Mouse (Mus musculus): ENCODE results near the gene Nt5dc2. TPM values are rescaled to one million over a fixed set of nuclear protein-coding genes. Genes with fewer than 3 reads are reported as not detected.

The Nt5dc2 gene
- polyA plus RNA-seq, 1 experiment: 22.9 TPM

DNA sequence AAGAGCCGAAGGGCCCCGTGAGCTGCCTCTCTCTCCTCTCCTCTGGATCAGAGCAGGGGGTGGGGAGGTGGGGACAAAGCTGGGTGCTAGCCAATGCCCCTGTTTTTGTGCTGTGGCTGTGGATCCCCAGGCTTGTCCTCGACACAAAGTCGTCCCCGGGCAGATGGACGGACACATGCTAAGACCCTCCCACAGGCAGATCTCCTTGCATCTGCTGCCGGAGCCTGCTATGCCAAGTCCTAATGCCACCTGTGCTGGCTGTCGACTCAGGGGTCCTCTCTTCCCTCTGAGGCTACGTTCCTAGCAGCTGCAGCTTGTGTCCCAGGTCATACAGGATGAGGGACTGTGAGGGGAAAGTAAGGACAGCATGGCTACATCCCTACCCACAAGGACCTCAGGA is 36.0 kb downstream of the Nt5dc2 start:
- peak overlapping the region; percentile 5 for H3K4me3 ChIP-seq (replicated peaks; ENCODE audit: control insufficient read depth, low read depth, low read length)

DNA sequence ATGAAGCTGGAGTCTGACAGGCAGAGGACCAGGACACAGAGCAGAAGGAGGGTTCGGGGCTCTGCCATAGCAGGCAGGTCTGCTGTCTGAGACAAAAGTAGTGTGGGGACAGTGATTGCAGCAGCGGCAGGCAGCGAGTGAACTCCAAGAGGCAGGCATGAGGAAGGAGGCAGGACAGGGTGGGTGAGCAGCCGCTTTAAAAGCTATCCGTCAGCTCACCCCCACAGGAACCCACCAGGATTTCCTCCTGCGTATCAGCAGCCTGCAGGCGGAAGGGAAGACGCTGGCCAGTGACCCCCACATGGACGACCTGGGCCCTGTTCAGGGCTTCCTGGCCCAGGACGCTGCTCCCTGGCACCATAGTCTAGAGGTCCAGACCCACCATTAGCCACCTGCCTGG is 37.6 kb downstream of the Nt5dc2 start, which contains the start of gene Stab1:
Stab1 (minus strand) TSS at position 217 of the 400 bp plus-strand sequence.
- 3% methylated on average over 10 of the region's 10 CpGs for WGBS
- H3K4me3 ChIP-seq (replicated peaks; ENCODE audit: control insufficient read depth, low read depth, low read length): peak within 1 kb of the TSS; percentile 13
- no peak for TF ChIP-seq POLR2A (IDR thresholded peaks at IDR 0.05; ENCODE audit: borderline replicate concordance, control insufficient read depth, low read depth, low read length)
- TF ChIP-seq CTCF (IDR thresholded peaks at IDR 0.05; ENCODE audit: control insufficient read depth, insufficient read depth, low read length): no peak
- H3K27ac ChIP-seq (ENCODE audit: control insufficient read depth, insufficient read depth, low read depth, low read length, poor library complexity): no peak within 1 kb of the TSS; the same call in 1 of the 2 replicates
- H3K4me1 ChIP-seq (ENCODE audit: control insufficient read depth, insufficient read depth, low read length): peaks cover 5% of the 10 kb centered on the region

More for the DNA sequence above, 36.0 kb downstream of the Nt5dc2 start:
- H3K4me1 ChIP-seq (ENCODE audit: control insufficient read depth, insufficient read depth, low read length): peaks cover 5% of the 10 kb centered on the region
- 38% methylated on average over 9 of the region's 9 CpGs for WGBS
- no peak for TF ChIP-seq CTCF (IDR thresholded peaks at IDR 0.05; ENCODE audit: control insufficient read depth, insufficient read depth, low read length)
- no peak for TF ChIP-seq POLR2A (IDR thresholded peaks at IDR 0.05; ENCODE audit: borderline replicate concordance, control insufficient read depth, low read depth, low read length)
- H3K27ac ChIP-seq (ENCODE audit: control insufficient read depth, insufficient read depth, low read depth, low read length, poor library complexity): peak overlapping the region; percentile 90

DNA sequence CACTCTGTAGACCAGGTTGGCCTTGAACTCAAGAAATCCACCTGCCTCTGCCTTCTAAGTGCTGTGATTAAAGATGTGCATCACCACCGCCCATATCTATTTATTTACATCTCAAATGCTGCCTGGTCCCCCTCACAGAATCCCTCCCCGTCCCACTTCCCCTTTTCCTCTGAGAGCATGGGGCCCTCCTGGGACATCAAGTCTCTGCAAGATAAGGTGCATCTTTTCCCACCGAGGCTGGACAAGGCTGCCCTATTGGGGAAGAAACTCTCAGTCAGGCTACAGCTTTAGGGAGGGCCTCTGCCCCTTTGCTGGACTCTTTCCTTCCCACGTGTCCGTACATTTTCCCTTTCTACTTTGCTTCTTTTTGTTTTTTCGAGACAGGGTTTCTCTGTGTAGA is 38.7 kb downstream of the Nt5dc2 start:
- WGBS: 19% methylated on average over 6 of the region's 6 CpGs

DNA sequence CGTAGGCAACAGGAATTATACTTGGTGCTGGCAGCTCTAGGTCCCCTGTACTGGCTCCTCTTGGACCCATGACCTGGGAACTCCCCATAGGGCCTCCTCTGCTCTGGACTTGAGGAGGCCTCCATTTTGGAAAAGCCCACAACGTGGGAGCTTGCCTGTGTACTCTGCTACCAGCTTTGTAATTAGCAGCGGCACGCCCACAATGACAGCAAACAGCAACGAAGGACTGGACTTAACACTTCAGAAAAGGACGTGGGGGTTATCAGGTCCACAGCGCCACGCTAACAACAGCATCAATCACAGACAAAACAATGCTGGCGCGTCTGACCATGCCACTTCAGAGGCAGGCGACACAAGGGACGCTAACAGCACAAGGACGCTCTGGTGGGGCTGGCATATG is 40.1 kb downstream of the Nt5dc2 start:
- peaks cover 5% of the 10 kb centered on the region for H3K4me1 ChIP-seq (ENCODE audit: control insufficient read depth, insufficient read depth, low read length)

More for the DNA sequence above, 38.7 kb downstream of the Nt5dc2 start:
- no peak overlapping the region for H3K27ac ChIP-seq (ENCODE audit: control insufficient read depth, insufficient read depth, low read depth, low read length, poor library complexity)
- H3K4me1 ChIP-seq (ENCODE audit: control insufficient read depth, insufficient read depth, low read length): peaks cover 5% of the 10 kb centered on the region
- no peak overlapping the region for H3K4me3 ChIP-seq (replicated peaks; ENCODE audit: control insufficient read depth, low read depth, low read length)
- no peak for TF ChIP-seq POLR2A (IDR thresholded peaks at IDR 0.05; ENCODE audit: borderline replicate concordance, control insufficient read depth, low read depth, low read length)
- no peak for TF ChIP-seq CTCF (IDR thresholded peaks at IDR 0.05; ENCODE audit: control insufficient read depth, insufficient read depth, low read length)

DNA sequence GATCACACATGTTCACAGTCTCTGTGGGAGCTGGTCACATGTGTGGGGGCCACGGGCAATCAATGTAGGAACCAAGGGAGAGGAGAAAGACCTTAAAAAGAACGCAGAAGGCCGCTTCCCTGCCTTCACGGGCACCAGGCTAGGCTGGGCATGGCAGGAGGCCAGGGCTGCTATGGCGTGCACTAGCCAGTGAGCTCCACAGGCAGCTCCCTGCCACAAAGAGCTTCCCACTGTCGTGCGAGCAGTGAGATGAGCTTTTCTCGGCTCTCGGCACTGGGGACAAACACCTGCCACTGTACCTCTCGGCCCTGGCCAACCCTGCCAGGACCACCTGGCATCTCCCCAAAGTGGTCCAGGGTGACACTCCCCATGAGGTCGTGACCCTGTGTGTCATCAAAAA is 40.5 kb downstream of the Nt5dc2 start:
- WGBS: 81% methylated on average over 11 of the region's 11 CpGs
- TF ChIP-seq POLR2A (IDR thresholded peaks at IDR 0.05; ENCODE audit: borderline replicate concordance, control insufficient read depth, low read depth, low read length): no peak
- TF ChIP-seq CTCF (IDR thresholded peaks at IDR 0.05; ENCODE audit: control insufficient read depth, insufficient read depth, low read length): no peak
- no peak overlapping the region for H3K27ac ChIP-seq (ENCODE audit: control insufficient read depth, insufficient read depth, low read depth, low read length, poor library complexity)
- no peak overlapping the region for H3K4me3 ChIP-seq (replicated peaks; ENCODE audit: control insufficient read depth, low read depth, low read length)
- H3K4me1 ChIP-seq (ENCODE audit: control insufficient read depth, insufficient read depth, low read length): peaks cover 3% of the 10 kb centered on the region

More for the DNA sequence above, 40.1 kb downstream of the Nt5dc2 start:
- 89% methylated on average over 13 of the region's 13 CpGs for WGBS
- H3K27ac ChIP-seq (ENCODE audit: control insufficient read depth, insufficient read depth, low read depth, low read length, poor library complexity): no peak overlapping the region
- no peak overlapping the region for H3K4me3 ChIP-seq (replicated peaks; ENCODE audit: control insufficient read depth, low read depth, low read length)
- TF ChIP-seq CTCF (IDR thresholded peaks at IDR 0.05; ENCODE audit: control insufficient read depth, insufficient read depth, low read length) (no peak), POLR2A (IDR thresholded peaks at IDR 0.05; ENCODE audit: borderline replicate concordance, control insufficient read depth, low read depth, low read length) (no peak)

DNA sequence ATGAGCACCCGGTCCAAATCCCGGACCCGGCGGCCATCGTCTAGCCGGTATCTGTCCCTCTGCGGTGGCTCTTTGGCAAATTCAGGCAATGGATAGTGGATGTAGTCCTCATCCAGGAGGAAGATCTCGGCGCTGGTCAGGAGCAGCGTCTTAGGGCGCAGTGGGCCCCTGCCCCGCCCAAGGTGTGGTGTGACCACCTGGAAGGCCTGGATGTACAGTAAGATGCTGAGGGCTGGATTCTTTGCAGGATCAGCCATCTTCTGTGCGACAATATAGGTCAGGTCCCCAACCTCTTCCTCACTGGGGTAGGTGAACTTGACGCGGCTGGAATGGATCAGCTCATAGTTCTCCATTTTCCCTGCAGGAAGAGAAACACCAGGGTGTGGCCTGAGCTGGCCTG is 41.0 kb downstream of the Nt5dc2 start:
- Histone ChIP-seq H3K27ac (ENCODE audit: control insufficient read depth, insufficient read depth, low read depth, low read length, poor library complexity) (no peak overlapping the region), H3K4me3 (replicated peaks; ENCODE audit: control insufficient read depth, low read depth, low read length) (no peak overlapping the region), H3K4me1 (ENCODE audit: control insufficient read depth, insufficient read depth, low read length) (peaks cover 2% of the 10 kb centered on the region)
- TF ChIP-seq POLR2A (IDR thresholded peaks at IDR 0.05; ENCODE audit: borderline replicate concordance, control insufficient read depth, low read depth, low read length) (no peak), CTCF (IDR thresholded peaks at IDR 0.05; ENCODE audit: control insufficient read depth, insufficient read depth, low read length) (no peak)
- WGBS: 93% methylated on average over 15 of the region's 15 CpGs

DNA sequence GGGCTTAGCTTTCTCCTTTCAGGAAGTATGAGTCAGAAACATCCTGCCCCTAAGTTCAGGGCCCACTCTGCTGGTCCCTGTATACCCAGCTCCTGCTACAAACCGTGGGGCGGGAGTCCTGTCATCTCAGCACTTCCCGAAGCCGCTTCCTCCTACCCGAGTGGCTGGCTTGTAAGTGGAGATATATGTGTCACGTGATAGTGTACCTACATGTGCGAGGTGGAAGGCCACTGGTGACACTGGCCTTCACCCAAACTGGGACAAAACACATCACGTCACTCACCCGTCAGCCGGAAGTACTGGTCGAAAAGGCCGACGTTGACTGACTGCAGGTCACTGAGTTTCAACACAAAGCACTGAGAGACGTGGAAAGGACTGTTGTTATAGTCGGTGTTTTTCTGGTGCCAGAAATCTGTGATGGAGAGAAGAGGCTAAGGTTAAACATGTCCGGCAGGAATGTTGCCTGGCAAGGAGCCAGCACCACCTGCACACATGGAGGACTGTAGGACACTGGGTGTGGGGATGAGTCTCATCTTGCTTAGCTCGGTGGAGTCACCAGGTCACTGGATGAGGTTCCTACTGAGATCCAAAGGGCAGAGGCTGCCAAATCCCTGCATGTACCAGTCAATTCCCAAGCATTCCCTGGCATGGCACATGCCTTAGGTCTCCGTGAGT is 42.1 kb downstream of the Nt5dc2 start:
- no peak overlapping the region for H3K27ac ChIP-seq (ENCODE audit: control insufficient read depth, insufficient read depth, low read depth, low read length, poor library complexity)
- no peak overlapping the region for H3K4me3 ChIP-seq (replicated peaks; ENCODE audit: control insufficient read depth, low read depth, low read length)
- TF ChIP-seq CTCF (IDR thresholded peaks at IDR 0.05; ENCODE audit: control insufficient read depth, insufficient read depth, low read length): no peak
- no peak for TF ChIP-seq POLR2A (IDR thresholded peaks at IDR 0.05; ENCODE audit: borderline replicate concordance, control insufficient read depth, low read depth, low read length)
- 84% methylated on average over 18 of the region's 18 CpGs for WGBS
- no peaks in the 10 kb centered on the region for H3K4me1 ChIP-seq (ENCODE audit: control insufficient read depth, insufficient read depth, low read length)

DNA sequence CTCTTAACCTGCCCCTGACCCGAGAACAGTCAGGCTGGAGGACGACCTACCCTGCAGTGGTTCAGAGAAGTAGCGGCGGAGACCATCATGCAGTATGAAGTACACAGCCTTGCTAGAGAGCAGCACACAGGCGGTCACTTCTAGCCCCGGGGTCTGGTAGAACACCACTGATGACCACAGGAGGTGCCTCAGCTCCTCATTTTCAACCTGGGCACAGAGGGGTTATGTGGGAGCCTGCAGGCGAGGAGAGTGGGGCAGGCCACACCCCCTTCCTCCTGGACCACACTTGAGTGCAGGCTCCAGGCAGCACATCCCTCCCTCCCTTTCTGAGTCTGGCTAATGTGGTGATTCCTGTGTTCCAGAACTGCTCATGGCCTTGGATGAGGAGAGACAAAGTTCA is 42.7 kb downstream of the Nt5dc2 start:
- no peaks in the 10 kb centered on the region for H3K4me1 ChIP-seq (ENCODE audit: control insufficient read depth, insufficient read depth, low read length)
- no peak overlapping the region for H3K27ac ChIP-seq (ENCODE audit: control insufficient read depth, insufficient read depth, low read depth, low read length, poor library complexity)
- WGBS: 82% methylated on average over 7 of the region's 7 CpGs

More for the DNA sequence above, 42.7 kb downstream of the Nt5dc2 start:
- no peak overlapping the region for H3K4me3 ChIP-seq (replicated peaks; ENCODE audit: control insufficient read depth, low read depth, low read length)
- TF ChIP-seq CTCF (IDR thresholded peaks at IDR 0.05; ENCODE audit: control insufficient read depth, insufficient read depth, low read length) (no peak), POLR2A (IDR thresholded peaks at IDR 0.05; ENCODE audit: borderline replicate concordance, control insufficient read depth, low read depth, low read length) (no peak)
